Mouse (Mus musculus) hindbrain, embryonic 14.5 days (tissue): ENCODE data around the gene Aspn. TPM values are rescaled to one million over a fixed set of nuclear protein-coding genes. Genes with fewer than 3 reads are reported as not detected.

Experiments used
- ATAC-seq: fragments of 200-750 bp; cut with Nextera tagmentation; 2 replicates; pipeline ENCODE4 v1.8.0; 2017; ENCODE audit warnings: moderate number of reproducible peaks, mild to moderate bottlenecking, moderate TSS enrichment, moderate library complexity; ENCODE audit not compliant: low FRiP score
- DNase-seq: peaks from one replicate; pipeline ENCODE4 v3.0.0-alpha.2; 2015; ENCODE audit warnings: low spot score
- H3K27ac ChIP-seq: fragments of 300-500 bp; sonication (generic); 2 replicates; pipeline ENCODE4 v1.5.1; 2014; ENCODE audit warnings: mild to moderate bottlenecking, moderate library complexity
- H3K27me3 ChIP-seq: fragments of 300-500 bp; sonication (generic); 2 replicates; pipeline ENCODE4 v1.6.1; 2014; ENCODE audit warnings: mild to moderate bottlenecking, low read length, mixed read lengths; ENCODE audit not compliant: control insufficient read depth, insufficient read depth
- H3K36me3 ChIP-seq: fragments of 300-500 bp; sonication (generic); replicated peaks from 2 replicates; pipeline ENCODE4 v1.6.1; 2014; ENCODE audit not compliant: control insufficient read depth, insufficient read depth
- H3K4me1 ChIP-seq: fragments of 300-500 bp; sonication (generic); replicated peaks from 2 replicates; pipeline ENCODE4 v1.6.1; 2014; ENCODE audit warnings: antibody characterized with exemption, low read length, mixed read lengths; ENCODE audit not compliant: control insufficient read depth, insufficient read depth
- H3K4me2 ChIP-seq: fragments of 300-500 bp; sonication (generic); replicated peaks from 2 replicates; pipeline ENCODE4 v1.6.1; 2014; ENCODE audit warnings: mild to moderate bottlenecking, moderate library complexity
- H3K4me3 ChIP-seq: fragments of 300-500 bp; sonication (generic); replicated peaks from 2 replicates; pipeline ENCODE4 v1.5.1; 2014; ENCODE audit warnings: mild to moderate bottlenecking, low read length
- H3K9ac ChIP-seq: fragments of 300-500 bp; sonication (generic); 2 replicates; pipeline ENCODE4 v1.6.1; 2014
- H3K9me3 ChIP-seq: fragments of 300-500 bp; sonication (generic); 2 replicates; pipeline ENCODE4 v1.6.1; 2016; ENCODE audit warnings: low read length; ENCODE audit not compliant: control insufficient read depth
- whole genome bisulfite sequencing: fragments of 180-500 bp; shearing (Covaris S2); extraction: QIAGEN DNeasy Blood & Tissue Kit; methylation state at CpG from one replicate; pipeline ENCODE4 v1.1.7; 2014; 5-methylcytosine and 5-hydroxymethylcytosine counted together
- polyA plus RNA-seq: library from polyadenylated mRNA; unstranded; fragments of >200 nt; fragmentation: Nextera tagmentation; extraction: Ambion mirVana; gene quantifications from 2 replicates; pipeline ENCODE4 v1.2.1, GENCODE M21; 2014

The Aspn gene
- polyA plus RNA-seq, 1 experiment from 2014 or later, result 0.32 TPM

DNA sequence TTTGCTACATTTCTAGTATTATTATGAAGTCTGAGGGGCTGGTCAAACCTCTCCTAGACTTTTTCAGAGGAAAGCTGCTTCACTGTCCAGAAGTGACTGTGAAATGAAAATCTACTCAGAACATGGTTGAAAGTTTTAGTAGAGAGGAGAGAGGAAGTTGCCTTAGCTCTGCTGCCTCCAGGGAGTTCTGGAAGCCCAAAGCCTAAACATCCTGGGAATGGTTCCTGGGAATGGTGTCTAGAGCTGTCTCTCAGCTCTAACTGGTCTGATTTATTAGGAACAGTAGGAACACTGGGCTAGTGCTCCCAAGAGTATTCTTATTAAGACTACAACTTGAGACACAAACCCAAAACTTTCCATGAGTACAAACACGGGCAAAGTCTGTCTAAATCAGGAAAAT lies 2.3 kb downstream of the Aspn start:
- no peaks in the 10 kb centered on the region for H3K36me3 ChIP-seq
- DNase-seq (no peak), ATAC-seq (no peak)
- no peaks in the 10 kb centered on the region for H3K27me3 ChIP-seq
- WGBS, result 93% methylated on average over 1 of the region's 1 CpGs
- no peak overlapping the region for H3K4me3 ChIP-seq
- H3K27ac ChIP-seq, result no peak overlapping the region
- H3K9ac ChIP-seq, result no peak overlapping the region
- no peaks in the 10 kb centered on the region for H3K4me1 ChIP-seq
- H3K4me2 ChIP-seq, result no peak overlapping the region
- H3K9me3 ChIP-seq, result no peaks in the 10 kb centered on the region

DNA sequence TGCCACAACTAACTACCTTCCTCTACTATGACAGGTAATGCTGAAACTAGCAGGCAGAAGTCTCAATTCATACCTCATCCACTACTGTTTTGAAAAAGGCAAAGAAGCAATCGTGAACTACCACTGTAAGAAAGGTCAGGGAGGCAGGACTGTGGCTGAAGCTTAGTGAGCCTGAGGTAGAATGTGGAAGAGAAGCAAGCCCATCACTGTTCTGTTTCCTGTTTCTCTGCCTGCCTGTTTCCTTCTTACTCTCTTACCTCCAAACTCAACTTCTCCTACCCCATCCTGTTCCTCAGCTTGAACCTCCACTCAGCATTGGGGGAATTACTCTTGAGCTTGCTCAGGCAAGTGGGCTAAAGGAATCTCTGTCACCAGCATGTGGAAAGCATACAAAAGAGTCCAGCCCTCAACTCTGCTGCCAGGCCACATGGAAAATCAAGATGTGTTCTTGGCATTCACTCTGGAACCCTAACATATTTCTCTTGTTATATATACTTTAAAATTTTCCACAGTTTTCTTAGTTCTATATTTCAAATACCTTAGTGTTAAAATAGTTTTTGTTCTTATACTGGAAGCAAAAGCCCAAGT lies 3.4 kb downstream of the Aspn start:
- Histone ChIP-seq H3K4me2 (no peak overlapping the region), H3K4me1 (no peaks in the 10 kb centered on the region), H3K27me3 (no peaks in the 10 kb centered on the region), H3K36me3 (no peaks in the 10 kb centered on the region), H3K9ac (no peak overlapping the region), H3K27ac (no peak overlapping the region), H3K4me3 (no peak overlapping the region), H3K9me3 (no peaks in the 10 kb centered on the region)
- ATAC-seq (no peak), DNase-seq (no peak)
- WGBS, result 82% methylated on average over 1 of the region's 1 CpGs

DNA sequence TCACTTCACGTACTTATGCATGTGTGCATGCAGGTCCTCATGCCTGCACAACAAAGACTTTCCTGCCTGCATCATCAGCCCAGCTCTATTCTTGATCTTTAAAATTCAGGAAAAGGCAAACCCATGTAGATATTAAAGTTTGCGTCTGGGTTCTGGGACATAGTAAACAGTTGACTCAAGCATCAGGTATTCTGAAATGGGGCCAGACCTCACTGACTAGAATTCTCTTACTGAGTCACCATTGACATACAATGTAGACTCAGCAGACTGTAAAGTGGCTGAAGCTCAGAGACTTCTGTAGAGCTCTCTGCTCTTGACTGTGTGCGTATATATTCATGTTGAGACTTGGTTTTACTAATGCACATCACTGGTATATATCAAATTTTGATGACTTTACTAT lies 5.4 kb downstream of the Aspn start:
- no peaks in the 10 kb centered on the region for H3K4me1 ChIP-seq
- 94% methylated on average over 3 of the region's 3 CpGs for WGBS
- no peaks in the 10 kb centered on the region for H3K27me3 ChIP-seq
- DNase-seq, result no peak
- H3K9ac ChIP-seq, result no peak overlapping the region
- ATAC-seq, result no peak
- H3K4me3 ChIP-seq, result no peak overlapping the region
- no peak overlapping the region for H3K27ac ChIP-seq
- H3K4me2 ChIP-seq, result no peak overlapping the region
- no peaks in the 10 kb centered on the region for H3K36me3 ChIP-seq
- no peaks in the 10 kb centered on the region for H3K9me3 ChIP-seq

DNA sequence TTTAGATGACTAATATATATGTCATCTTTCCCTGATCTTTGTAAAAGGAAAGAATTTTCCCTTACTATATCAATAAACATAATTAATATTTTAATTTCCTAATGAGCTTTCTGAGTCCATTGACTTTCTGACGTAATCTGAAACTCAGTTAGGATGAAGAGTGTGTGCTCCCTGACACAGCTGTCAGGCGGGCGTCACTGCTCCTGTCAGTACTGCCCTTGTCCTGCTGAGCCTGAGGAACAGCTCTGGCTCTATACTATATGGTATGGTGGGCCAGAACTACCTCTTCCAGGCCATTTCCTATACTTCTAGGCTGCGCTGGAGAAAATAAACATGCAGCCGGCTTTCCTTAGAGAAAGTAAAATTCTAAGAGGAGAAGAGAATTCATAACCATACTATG lies 10.3 kb downstream of the Aspn start:
- H3K36me3 ChIP-seq, result no peaks in the 10 kb centered on the region
- no peak for ATAC-seq
- H3K27ac ChIP-seq, result no peak overlapping the region
- no peaks in the 10 kb centered on the region for H3K9me3 ChIP-seq
- H3K4me1 ChIP-seq, result no peaks in the 10 kb centered on the region
- no peak overlapping the region for H3K4me3 ChIP-seq
- H3K4me2 ChIP-seq, result no peak overlapping the region
- WGBS, result 85% methylated on average over 5 of the region's 5 CpGs
- no peak overlapping the region for H3K9ac ChIP-seq
- no peaks in the 10 kb centered on the region for H3K27me3 ChIP-seq
- DNase-seq, result no peak

DNA sequence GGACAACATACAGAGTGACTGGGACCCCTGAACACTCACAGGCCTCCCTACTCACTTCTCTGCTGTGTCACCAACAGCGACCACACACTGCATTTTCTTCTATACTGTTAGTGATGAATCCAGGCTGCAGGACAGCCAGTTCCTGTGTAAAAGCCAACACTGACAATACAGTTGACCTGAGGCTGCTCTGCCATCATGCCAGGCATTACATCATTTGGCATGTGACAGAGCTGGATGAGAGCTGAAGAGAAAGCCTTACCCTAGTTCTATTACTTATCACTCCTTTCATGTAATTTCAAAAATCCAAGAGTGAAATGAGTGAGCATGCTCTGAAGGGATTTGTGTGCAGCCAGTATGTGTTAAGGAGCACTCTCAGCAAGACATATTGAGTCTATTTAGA lies 12.0 kb downstream of the Aspn start:
- H3K36me3 ChIP-seq, result no peaks in the 10 kb centered on the region
- H3K4me1 ChIP-seq, result no peaks in the 10 kb centered on the region
- H3K27ac ChIP-seq, result no peak overlapping the region
- no peaks in the 10 kb centered on the region for H3K9me3 ChIP-seq
- no peak overlapping the region for H3K4me2 ChIP-seq
- ATAC-seq (no peak), DNase-seq (no peak)
- no peak overlapping the region for H3K9ac ChIP-seq
- no peak overlapping the region for H3K4me3 ChIP-seq
- no peaks in the 10 kb centered on the region for H3K27me3 ChIP-seq
- WGBS, result 86% methylated on average over 1 of the region's 1 CpGs

DNA sequence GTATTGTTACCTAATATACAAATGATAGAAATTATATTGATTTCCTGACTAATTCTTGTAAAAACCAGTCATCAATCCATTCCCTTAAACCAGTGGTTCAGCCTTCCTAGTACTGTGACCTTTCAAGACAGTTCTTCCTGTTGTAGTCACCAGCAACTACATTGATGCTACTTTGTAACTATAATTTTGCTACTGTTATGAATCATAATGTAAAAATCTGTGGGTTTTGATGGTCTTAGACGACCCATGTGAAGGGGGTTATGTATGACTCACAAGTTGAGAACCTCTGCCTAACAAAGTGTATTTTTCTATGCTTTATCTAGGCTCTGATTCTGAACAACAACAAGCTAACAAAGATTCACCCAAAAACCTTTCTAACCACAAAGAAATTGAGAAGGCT lies 12.7 kb downstream of the Aspn start:
- DNase-seq, result no peak
- Histone ChIP-seq H3K9ac (no peak overlapping the region), H3K27me3 (no peaks in the 10 kb centered on the region), H3K27ac (no peak overlapping the region), H3K4me1 (no peaks in the 10 kb centered on the region), H3K4me3 (no peak overlapping the region), H3K36me3 (no peaks in the 10 kb centered on the region), H3K9me3 (no peaks in the 10 kb centered on the region), H3K4me2 (no peak overlapping the region)
- ATAC-seq, result no peak
- 67% methylated on average over 1 of the region's 1 CpGs for WGBS

DNA sequence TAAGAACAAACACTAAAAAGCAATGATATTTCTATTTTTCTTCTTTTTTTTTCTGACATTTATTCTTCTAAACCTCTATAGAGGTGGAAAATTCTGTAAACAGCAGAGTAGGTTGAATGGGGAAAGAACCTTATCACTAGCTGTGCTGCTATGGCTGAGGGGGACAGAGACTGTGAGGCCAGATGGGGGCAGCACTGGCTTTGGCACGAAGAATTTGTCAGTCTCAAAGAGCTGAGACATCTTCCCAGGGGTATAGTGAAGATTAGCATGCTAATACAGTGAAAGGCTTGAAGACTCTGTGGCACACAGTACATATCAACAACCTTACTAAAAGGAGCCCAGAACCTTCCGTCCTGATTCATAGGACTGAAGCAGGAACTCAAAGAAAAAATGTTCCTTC lies 14.9 kb downstream of the Aspn start:
- Histone ChIP-seq H3K27ac (no peak overlapping the region), H3K27me3 (no peaks in the 10 kb centered on the region), H3K4me3 (no peak overlapping the region), H3K4me1 (no peaks in the 10 kb centered on the region), H3K9me3 (no peaks in the 10 kb centered on the region), H3K9ac (no peak overlapping the region), H3K4me2 (no peak overlapping the region), H3K36me3 (no peaks in the 10 kb centered on the region)
- DNase-seq, result peak; percentile 32
- 39% methylated on average over 2 of the region's 2 CpGs for WGBS
- no peak for ATAC-seq

DNA sequence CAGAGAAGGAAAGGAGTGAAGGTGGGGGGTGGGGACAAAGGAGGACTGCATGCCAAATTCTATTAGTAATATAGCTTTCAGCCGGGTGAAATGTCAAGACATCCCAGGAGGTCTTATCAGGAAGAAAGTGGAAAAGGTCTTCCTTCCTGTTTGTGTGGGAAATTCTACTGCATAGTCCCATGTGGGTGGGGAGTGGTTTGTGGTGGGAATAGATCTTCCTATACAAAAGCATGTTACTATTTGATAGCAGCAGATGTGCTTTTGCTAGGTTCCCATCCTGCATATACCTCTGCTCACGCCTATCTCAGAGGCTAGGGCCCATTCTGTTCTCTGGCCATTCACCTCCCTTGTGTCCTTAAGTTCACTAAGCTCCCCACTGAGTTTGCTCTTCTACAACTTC lies 16.6 kb downstream of the Aspn start:
- Histone ChIP-seq H3K9ac (no peak overlapping the region), H3K27ac (no peak overlapping the region), H3K36me3 (no peaks in the 10 kb centered on the region), H3K4me1 (no peaks in the 10 kb centered on the region), H3K4me2 (no peak overlapping the region), H3K27me3 (no peaks in the 10 kb centered on the region), H3K9me3 (no peaks in the 10 kb centered on the region), H3K4me3 (no peak overlapping the region)
- ATAC-seq (no peak), DNase-seq (no peak)
- 69% methylated on average over 2 of the region's 2 CpGs for WGBS

DNA sequence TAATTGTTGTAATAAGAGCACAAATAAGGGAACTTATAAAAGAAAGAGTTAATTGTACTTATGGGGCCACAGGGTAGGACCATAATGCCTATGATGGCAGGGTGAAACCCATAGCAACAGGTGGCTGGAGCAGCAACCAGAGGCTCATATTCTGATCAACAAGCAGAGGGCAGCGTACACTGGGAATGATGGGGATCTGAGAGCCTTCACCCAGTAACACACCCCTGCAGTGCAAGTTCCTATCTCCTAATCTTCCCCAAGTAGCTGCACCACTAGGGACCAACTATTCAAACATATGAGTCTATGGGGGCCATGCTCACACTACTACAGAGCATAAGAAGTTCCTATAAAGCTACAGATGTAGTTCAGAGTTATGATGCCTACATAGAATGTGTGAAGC lies 20.1 kb downstream of the Aspn start:
- 96% methylated on average over 1 of the region's 1 CpGs for WGBS
- no peaks in the 10 kb centered on the region for H3K36me3 ChIP-seq
- H3K4me1 ChIP-seq, result no peaks in the 10 kb centered on the region
- no peak overlapping the region for H3K9ac ChIP-seq
- H3K27me3 ChIP-seq, result no peaks in the 10 kb centered on the region
- no peak overlapping the region for H3K4me3 ChIP-seq
- ATAC-seq (no peak), DNase-seq (no peak)
- H3K27ac ChIP-seq, result no peak overlapping the region
- H3K4me2 ChIP-seq, result no peak overlapping the region
- H3K9me3 ChIP-seq, result no peaks in the 10 kb centered on the region

DNA sequence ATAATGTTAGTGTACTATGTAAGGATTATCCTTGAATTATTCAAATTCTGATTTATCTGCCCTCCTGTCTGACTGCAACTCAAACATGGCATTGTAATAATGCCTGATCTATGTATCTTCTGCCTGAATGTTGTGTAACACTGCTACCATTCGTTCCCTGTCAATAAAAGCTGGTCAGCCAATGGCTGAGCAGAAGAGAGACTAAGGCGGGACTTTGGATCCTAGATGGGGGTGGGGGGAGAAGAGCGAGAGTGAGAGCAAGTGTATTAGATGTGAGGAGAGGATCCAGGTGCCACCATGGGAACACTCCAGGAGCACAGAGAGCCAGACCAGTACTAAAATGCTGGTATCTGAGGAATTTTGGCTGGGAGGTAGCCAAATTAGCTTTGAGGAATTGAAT lies 26.1 kb downstream of the Aspn start:
- Histone ChIP-seq H3K36me3 (no peaks in the 10 kb centered on the region), H3K4me1 (no peaks in the 10 kb centered on the region), H3K9ac (no peak overlapping the region), H3K4me2 (no peak overlapping the region), H3K27me3 (no peaks in the 10 kb centered on the region), H3K9me3 (no peaks in the 10 kb centered on the region), H3K4me3 (no peak overlapping the region), H3K27ac (no peak overlapping the region)
- 74% methylated on average over 3 of the region's 3 CpGs for WGBS
- DNase-seq (no peak), ATAC-seq (0 out of 2 replicates have a peak, but pooled peaks have one; percentile 46)
